Mouse (Mus musculus) heart, adult 8-10 months (tissue): ENCODE results near the gene Ntn1. TPM values are rescaled to one million over a fixed set of nuclear protein-coding genes. Genes with fewer than 3 reads are reported as not detected.

Experiments
- DNase-seq: peaks from one replicate; pipeline ENCODE4 v3.0.0; 2022; ENCODE audit warnings: low spot score
- total RNA-seq, 4 experiments: library from RNA; stranded (reverse); gene quantifications; 2 replicates each; pipeline ENCODE4 v1.2.4; 2022

Ntn1 gene
- total RNA-seq, 4 experiments from 2014 or later = 62.6 to 88.8 (median 70.8) TPM

DNA sequence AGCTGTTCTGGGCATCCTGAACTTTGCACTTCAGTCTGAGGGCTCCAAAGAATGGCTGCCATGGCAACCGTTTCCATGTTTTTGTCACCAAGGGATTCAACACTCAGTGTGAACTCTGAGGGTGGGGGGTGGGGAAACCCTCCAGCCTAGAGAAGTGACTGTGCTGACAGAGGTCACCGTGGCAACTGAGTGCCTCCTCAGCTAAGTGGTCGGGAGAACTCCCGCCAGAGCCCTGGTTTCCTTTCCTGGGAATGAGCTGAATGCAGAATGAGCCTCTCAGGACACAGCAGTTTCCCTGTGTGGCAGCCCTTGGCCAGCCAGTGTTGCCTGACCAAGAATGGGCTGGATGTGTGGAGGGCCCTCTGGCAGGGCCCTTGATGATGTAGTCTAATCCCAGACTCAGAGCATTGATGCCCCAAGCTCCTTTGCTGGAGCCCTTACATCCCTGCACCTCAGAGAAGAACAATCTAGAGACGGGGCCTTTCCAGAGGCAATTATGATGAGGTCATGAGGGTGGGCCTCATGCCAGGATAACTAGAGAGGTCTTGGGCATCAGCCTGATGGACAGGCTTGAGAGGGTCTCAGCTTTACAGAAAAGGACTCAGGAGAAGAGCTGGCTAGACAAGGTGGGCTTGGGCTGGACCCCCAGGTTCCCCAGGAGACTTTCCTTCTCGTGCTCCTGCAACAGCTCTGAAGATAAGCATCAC lies 185.3 kb downstream of the Ntn1 start:
- no peak for DNase-seq

DNA sequence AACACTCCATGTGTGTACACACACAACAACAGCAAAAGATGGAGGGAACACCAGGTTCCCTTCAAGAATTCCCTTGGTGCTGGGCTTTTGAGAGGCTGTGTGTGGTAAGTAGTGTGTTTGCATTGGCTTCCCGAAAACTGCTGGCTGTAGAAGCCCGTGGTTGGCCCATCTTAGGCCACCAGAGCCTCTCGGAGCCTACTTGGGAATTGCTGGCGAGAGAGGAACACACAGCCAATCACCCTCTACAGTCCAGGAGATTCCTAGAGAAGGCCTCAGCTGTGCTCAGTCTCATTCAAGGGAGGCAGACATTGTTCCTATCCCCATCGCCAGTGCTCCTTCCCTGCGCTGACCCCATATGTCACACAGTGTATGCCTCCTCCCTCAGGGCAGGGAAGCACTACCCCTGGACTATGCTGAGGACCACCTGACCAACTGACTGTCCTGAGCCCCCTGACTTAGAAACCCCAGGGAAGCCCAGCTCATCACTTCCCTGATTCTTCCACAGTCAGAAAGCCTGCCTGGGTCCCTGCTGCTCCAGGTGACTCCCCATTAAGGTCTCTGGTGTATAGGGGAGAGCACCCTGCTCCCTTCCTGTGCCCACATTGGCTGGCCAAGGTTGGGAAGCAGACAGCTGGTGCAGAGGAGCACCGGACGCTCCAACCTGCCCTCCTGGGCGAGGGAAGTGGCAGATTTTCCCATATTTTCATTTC lies 186.0 kb downstream of the Ntn1 start:
- DNase-seq = no peak

DNA sequence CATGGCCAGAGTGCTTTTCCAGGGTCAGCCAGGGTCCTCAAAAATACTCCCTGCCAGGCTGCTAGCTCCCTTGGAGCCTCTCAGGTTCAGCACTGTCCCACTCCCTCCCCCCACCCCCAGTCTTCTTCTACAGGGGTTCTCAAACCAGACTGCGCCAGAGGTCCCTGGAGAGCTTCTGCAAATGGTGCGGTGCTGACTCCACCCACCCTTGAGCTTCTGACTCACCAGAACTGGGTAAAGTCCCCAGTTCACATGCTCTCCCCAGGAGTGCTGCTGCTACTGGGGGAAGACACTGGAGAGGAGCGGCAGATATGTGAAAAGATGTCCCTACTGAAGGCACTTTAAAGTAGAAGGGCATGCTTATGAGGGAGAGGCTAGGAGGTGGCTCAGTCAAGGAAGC lies 186.7 kb downstream of the Ntn1 start:
- DNase-seq = no peak

DNA sequence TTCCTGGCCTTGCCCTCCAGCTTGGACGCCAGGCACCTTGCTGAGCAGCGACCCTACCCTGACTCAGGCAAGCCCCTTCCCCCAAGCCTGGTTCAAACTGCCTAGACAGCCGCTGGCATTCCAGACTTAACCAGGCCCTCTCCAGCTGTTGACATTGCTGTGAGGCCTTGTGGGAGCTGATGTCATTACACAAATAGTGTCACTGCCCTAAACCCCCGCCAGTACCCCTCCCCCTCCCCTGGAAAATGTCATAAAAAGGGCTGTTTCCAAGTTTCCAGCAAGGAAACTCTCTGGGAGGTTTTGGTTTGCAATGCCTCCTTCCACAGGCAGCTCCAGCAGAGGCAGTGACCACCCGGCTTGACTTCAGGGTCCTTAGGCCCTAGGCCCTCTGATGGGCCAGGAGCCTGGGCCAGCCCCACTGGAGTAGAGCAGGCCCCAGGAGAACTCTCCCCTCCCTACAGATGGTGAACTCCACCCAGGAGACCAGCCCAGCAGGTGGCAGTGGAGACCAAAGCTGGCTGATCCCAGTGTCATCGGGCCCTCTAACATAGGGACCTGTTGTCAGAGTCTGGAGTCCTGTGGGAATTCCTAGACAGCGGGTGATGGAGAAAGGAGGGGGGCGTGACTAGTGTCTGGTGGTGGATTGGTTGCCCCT lies 188.6 kb downstream of the Ntn1 start:
- DNase-seq = peak; percentile 62

DNA sequence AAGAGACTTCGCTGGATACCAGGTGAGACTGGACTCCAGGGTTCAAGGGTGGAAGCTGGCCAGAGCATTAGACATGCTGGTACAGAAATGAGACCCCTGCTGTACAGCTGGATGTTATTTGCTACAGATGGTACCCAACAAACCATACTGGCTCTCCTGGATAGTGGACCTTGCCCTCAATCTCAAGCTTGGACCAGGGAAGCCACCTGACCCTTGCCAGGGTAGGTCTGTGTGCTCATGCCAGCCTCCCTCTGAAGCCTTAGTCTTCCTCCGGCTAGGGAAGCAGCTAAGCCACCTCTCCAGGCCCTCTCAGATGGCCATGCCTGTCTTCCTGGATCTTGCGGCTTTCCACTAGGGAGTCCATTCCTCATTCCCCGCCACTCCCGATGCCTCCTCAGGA lies 189.9 kb downstream of the Ntn1 start:
- no peak for DNase-seq

- no peak for DNase-seq
Observed at GRCm38 (mm10) chr11:68209506-68209905, 191.1 kb downstream of the Ntn1 start.

- DNase-seq = no peak
Observed at GRCm38 (mm10) chr11:68208582-68208981, 192.0 kb downstream of the Ntn1 start.

DNA sequence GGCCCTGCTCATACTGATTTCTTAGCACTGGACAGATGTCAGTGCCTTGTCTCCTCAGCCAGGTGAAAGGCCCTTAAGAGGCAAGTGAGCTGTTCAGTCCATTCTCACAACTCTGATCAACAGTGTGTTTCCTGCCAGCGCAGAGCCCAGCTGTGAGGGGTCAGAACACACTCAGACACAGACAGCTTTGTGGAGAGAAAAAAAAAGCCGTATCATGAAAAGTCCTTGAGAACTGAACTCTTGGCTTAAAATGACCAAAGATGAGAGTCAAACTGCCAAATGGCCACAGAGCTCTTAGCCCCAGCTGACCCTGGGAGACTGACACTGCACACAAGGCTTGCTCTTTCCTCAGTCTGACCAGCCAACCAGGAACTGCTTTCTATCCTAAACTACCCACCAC lies 192.6 kb downstream of the Ntn1 start:
- DNase-seq = no peak

DNA sequence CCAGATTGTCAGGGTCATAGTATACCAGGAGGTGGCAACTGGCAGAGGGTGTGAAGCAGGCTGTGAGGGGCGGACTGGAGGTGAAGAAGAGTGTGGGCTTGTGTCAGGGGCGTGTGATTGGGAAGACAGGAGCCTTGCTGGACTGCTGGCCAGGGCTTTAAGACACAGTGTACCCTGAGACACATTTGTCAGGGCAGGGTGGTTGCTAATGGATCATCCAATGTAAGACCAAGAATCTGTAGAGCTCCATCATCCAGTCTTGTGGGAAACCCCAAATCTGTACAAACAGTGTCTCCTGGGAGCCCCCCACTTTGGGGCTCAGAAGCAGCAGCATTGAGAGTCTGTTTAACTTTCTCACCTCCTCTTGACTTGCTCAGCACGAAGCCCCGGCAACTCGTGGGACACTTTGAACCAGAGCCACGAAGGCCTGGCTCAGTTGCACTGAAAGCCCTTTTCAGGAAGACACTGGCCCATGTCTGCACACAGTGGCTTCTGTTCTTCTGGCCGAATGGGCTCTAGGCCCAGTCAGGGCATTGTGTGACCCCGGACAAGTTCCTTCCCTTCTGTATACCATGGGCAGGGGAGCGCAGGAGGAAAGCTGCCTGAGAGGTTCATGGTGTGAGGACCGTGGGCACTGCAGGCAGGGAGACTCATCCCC lies 194.9 kb downstream of the Ntn1 start:
- DNase-seq = no peak

DNA sequence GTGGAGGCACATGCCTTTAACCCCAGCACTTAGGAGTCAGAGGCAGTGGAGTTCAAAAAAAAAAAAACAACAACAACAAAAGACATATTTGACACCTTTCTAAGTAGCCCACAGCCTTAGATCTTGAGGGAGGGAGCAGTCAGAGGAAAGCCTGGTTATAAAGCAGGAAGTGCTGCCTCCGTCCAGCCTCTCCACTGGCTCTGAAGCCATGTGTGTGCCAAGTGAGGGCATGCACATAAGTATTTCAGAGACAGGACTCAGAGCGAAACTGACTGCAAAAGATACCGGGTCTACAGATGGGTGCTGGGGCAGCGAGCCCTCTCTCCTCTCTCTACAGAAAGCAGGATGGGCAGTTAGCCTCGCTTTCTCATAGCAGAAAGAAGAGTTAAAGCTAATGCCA lies 196.2 kb downstream of the Ntn1 start:
- DNase-seq = no peak

DNA sequence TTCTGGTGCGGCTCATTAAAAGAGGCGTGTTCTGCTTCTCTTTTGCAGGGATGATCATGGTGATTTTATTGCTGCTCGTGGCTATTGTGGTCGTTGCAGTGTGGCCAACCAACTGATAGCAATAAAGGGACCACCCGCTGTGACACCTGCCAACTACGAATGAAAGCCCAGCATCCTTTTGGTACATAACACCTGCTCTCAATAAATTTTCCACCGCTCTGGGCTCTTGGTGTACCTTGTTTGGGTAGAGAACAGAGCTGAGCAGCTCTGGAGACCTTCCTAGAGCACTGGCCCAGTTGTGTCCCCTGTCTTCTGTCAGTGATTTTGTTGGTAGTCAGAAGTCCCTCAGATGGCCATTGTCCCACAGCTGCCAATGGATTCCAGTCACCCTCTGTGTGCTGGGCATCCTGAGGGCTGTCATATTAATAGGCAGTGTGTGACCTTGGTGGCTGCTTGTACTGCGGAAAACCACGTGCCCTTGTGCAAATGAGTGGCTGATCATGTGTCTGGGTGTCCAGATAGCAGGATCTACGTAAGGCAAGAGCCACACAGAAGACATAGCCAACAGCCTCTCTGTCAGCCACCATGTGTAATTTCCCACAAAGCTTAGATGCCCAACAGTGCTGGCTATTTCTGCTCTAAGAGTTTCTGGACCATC lies 196.8 kb downstream of the Ntn1 start:
- DNase-seq = no peak

GRCm38 (mm10) chr11:68202561-68202960 lies 198.1 kb downstream of the Ntn1 start:
- no peak for DNase-seq

DNA sequence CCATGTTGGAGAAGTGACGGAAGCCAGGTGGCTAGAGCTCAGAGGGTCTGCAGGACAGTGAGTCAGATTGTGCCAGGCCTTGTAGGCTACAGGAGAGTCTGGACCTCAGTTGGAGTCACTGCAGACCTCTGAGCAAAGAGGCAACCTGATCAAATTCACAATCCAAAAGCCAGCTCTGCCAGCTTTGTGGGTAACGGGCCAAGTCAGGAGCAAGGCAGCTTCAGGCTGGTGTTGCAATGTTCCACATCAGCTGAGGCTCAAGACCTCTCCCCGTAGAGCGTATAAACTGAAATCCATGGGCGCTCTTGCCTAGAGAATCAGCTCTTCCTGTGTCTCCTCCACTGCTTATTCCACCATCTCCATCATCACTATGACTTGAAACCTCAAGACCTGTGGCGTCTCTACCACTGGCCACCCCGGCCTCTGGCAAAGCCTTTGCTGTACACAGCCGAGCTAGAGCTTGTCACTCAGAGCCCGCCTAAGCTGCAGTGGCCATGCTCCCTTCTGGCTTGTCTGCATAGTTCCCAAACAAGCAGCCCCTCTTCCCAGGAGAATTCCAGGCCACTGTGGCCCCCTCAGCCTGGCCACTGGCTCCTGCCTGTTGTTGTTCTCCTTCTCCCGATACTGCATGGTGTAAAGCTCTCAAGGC lies 198.7 kb downstream of the Ntn1 start:
- no peak for DNase-seq

GRCm38 (mm10) chr11:68201063-68201462 lies 199.6 kb downstream of the Ntn1 start:
- no peak for DNase-seq

GRCm38 (mm10) chr11:68200500-68200899 lies 200.1 kb downstream of the Ntn1 start:
- DNase-seq = no peak

DNA sequence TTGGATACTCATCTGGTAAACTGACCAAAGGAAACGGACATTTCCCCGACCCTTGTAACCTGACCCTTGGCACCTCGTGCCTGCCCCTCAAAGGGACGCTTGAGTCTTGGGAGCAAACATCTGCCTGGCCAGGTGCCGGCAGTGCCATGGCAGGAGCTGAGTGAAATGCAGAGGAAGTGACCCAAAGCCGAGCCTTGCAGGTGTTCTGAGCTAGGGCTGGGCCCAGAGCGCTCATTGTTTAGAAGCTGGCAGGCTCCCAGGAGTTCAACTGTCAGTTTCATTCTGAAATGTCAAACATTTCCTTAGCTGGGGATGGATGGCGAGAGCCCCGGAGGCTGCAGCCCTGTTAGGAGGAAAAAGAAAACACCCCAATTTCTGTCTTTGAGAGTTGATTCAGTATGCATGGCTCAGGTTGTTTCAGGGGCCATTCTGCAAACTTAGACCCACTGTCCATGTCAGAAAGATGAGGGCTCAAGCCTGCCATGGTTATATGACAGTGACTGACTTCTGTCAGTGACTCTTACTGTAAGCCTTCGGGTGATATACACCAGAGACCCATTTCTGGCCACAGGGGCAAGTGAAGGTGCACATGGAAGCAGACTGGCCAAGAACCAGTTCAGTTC lies 200.7 kb downstream of the Ntn1 start:
- no peak for DNase-seq

DNA sequence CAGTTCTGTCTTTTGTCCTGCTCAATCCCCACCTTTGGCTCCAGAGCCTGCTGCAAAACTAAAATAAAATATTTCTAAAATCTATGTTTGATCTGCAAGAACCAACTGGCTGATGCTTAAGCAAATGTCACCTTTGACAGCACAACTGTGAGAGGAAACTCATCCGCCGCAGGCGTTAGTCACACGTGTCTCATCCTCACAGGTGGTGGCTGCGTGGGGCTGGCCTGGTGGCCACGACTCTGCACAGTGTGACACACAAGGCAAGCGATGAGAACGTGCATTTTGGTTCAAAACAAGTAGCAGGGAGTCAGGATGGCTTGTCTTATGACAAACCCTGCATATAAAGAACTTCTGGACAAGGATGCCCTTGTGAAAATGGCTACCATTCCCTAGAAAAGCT lies 201.5 kb downstream of the Ntn1 start:
- DNase-seq = no peak

- no peak for DNase-seq
Observed at GRCm38 (mm10) chr11:68198696-68199095, 201.9 kb downstream of the Ntn1 start.

- DNase-seq = no peak
Observed at GRCm38 (mm10) chr11:68197471-68197870, 203.2 kb downstream of the Ntn1 start.

DNA sequence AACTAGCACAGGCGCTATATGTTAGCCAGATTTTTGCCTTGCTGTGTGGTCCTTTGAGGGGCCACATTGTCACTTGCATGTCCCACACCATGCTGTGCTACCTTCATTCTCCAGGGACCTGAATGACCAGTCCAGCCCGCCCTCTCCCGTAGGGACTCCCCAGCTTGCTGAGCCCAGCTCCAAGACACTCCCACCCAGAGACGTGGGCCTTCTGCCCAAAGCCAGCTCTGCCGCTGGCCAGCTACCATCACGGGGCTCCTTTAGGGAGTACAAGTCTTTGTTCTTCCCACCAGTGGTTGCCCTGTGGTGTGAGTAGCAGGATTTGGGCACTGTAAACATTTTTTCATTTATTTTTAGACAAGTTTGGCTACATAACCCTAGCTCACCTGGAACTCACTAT lies 204.1 kb downstream of the Ntn1 start:
- DNase-seq = no peak

GRCm38 (mm10) chr11:68195693-68196176 lies 204.9 kb downstream of the Ntn1 start:
- DNase-seq = no peak
